ENCODE assay signal across 7 mouse cellular contexts in the genomic region with DNA sequence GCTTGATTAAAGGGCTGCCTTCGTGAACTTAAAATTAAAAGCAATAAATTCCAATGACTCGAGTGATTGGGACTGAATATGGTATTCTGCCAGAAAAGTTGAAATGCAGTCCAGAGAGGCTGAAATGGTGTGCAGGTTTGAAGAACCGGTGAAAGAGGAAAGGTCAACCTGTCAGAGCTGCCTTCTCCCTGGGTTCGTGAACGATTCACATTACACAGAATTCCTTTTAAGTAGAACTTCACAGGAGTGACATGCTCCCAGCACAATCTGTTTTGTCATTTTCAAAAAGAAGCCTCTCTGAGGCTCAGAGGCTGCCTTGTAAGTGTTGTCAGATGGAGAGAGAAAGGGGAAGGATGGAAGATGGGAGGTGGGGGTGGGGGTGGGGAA. TPM values are rescaled to one million over a fixed set of nuclear protein-coding genes. Genes with fewer than 3 reads are reported as not detected.
A peak's percentile ranks its signal among the peaks of the same experiment; 100 is the strongest.
DNase-seq lines count a peak whose midpoint lies in the region; ATAC-seq and TF ChIP-seq lines count a peak whose summit lies in the region.

No protein-coding gene starts in this region.

- H3K27me3 ChIP-seq in lung, embryonic 14.5 days (ENCODE audit: insufficient read depth, low read length), result no peaks in the 10 kb centered on the region
- H3K27me3 ChIP-seq in limb, embryonic 10.5 days (ENCODE audit: low read depth, poor library complexity, severe bottlenecking), result no peaks in the 10 kb centered on the region
- no peaks in the 10 kb centered on the region for H3K27me3 ChIP-seq in neural tube, embryonic 15.5 days (replicated peaks)

- no peaks in the 10 kb centered on the region for H3K9me3 ChIP-seq in lung, embryonic 14.5 days (ENCODE audit: low read depth, low read length)
- H3K9me3 ChIP-seq in limb, embryonic 10.5 days (replicated peaks), result no peaks in the 10 kb centered on the region
- no peaks in the 10 kb centered on the region for H3K9me3 ChIP-seq in neural tube, embryonic 15.5 days (replicated peaks)

- ATAC-seq in lung, embryonic 14.5 days (ENCODE audit: insufficient read depth), result peak; percentile 1; the same call in 1 of the 2 replicates
- ATAC-seq in neural tube, embryonic 15.5 days (ENCODE audit: low FRiP score), result no peak; the same call in 1 of the 2 replicates

- peak overlapping the region; percentile 86 for H3K9ac ChIP-seq in lung, embryonic 14.5 days
- peak overlapping the region; percentile 64 for H3K9ac ChIP-seq in neural tube, embryonic 15.5 days (replicated peaks)

- DNase-seq in lung, embryonic 14.5 days, result no peak
- no peak for DNase-seq in lung, postnatal 14 days
- DNase-seq in limb, embryonic 10.5 days (ENCODE audit: low spot score), result no peak
- DNase-seq in right cerebral cortex, adult 18-20 months, result no peak
- DNase-seq in urinary bladder, postnatal 25 days (ENCODE audit: low spot score), result no peak

- TF ChIP-seq POLR2A in embryonic fibroblast, embryonic 13.5 days (IDR thresholded peaks at IDR 0.05; ENCODE audit: low read depth, low read length), result no peak

- no peak for TF ChIP-seq CTCF in lung, embryonic 14.5 days (IDR thresholded peaks at IDR 0.05; ENCODE audit: low read depth)
- TF ChIP-seq CTCF in embryonic fibroblast, embryonic 13.5 days (IDR thresholded peaks at IDR 0.05; ENCODE audit: borderline replicate concordance, insufficient read depth, low read length), result no peak

- no peak overlapping the region for H3K27ac ChIP-seq in lung, embryonic 14.5 days (ENCODE audit: low read depth)
- no peak overlapping the region for H3K27ac ChIP-seq in embryonic fibroblast, embryonic 13.5 days (ENCODE audit: insufficient read depth, low read length)
- H3K27ac ChIP-seq in limb, embryonic 10.5 days, result peak overlapping the region; percentile 92
- H3K27ac ChIP-seq in neural tube, embryonic 15.5 days (replicated peaks), result no peak overlapping the region

- peak overlapping the region; percentile 71 for H3K4me3 ChIP-seq in lung, embryonic 14.5 days (ENCODE audit: low read depth, low read length)
- H3K4me3 ChIP-seq in embryonic fibroblast, embryonic 13.5 days (ENCODE audit: insufficient read depth, low read length), result peak overlapping the region; percentile 89
- peak overlapping the region; percentile 70 for H3K4me3 ChIP-seq in limb, embryonic 10.5 days
- H3K4me3 ChIP-seq in neural tube, embryonic 15.5 days (replicated peaks), result peak overlapping the region; percentile 68

- no peaks in the 10 kb centered on the region for H3K36me3 ChIP-seq in lung, embryonic 14.5 days (ENCODE audit: insufficient read depth)
- no peaks in the 10 kb centered on the region for H3K36me3 ChIP-seq in limb, embryonic 10.5 days
- no peaks in the 10 kb centered on the region for H3K36me3 ChIP-seq in neural tube, embryonic 15.5 days

- WGBS in lung, embryonic 14.5 days, result 16% methylated on average over 5 of the region's 5 CpGs
- WGBS in limb, embryonic 10.5 days, result 22% methylated on average over 5 of the region's 5 CpGs
- 34% methylated on average over 5 of the region's 5 CpGs for WGBS in neural tube, embryonic 15.5 days

- H3K4me1 ChIP-seq in lung, embryonic 14.5 days (ENCODE audit: insufficient read depth), result no peaks in the 10 kb centered on the region
- H3K4me1 ChIP-seq in embryonic fibroblast, embryonic 13.5 days (ENCODE audit: control insufficient read depth, insufficient read depth, low read length), result peaks cover 7% of the 10 kb centered on the region; the same call in 1 of the 2 replicates
- peaks cover 38% of the 10 kb centered on the region for H3K4me1 ChIP-seq in limb, embryonic 10.5 days
- H3K4me1 ChIP-seq in neural tube, embryonic 15.5 days, result peaks cover 11% of the 10 kb centered on the region; the same call in 1 of the 2 replicates

- H3K4me2 ChIP-seq in lung, embryonic 14.5 days, result peak overlapping the region; percentile 83
- peak overlapping the region; percentile 95 for H3K4me2 ChIP-seq in neural tube, embryonic 15.5 days

RNA-seq across cellular contexts. Expression of a gene that starts 0.9 kb away (rescaled TPM):
- polyA plus RNA-seq in lung, embryonic 14.5 days (2014; fragmentation: Nextera tagmentation; extraction: Ambion mirVana), result 31.7 and 33.6 TPM in 2 replicates
- 9.3 and 11.3 TPM in 2 replicates for polyA plus RNA-seq in embryonic fibroblast, embryonic 13.5 days (2011; ENCODE audit: insufficient read length, low read depth, missing spikeins)
- polyA plus RNA-seq in limb, embryonic 10.5 days (2016; fragmentation: Nextera tagmentation; extraction: Ambion mirVana), result 52.8 and 60.2 TPM in 2 replicates
- 3.7 and 11.5 TPM in 2 replicates for polyA plus RNA-seq in neural tube, embryonic 15.5 days (2015; fragmentation: Nextera tagmentation; extraction: Ambion mirVana)
